Mouse (Mus musculus): ENCODE measurements at regions not wholly inside any gene's neighbourhood (a gene's known extent, or its start where the extent isn't known, plus 50 kb on each side); places are given as distances from the start of the nearest gene placed in this dataset.

GRCm38 (mm10) chr13:102352073-102352854, 341.1 kb upstream of the Cd180 start:
- no peak for DNase-seq (ENCODE audit: low read depth, low spot score)

- no peak for DNase-seq (ENCODE audit: low read depth, low spot score)
These were observed 337.8 kb upstream of the Cd180 start for GRCm38 (mm10) chr13:102355569-102355968.

- no peak for DNase-seq (ENCODE audit: low read depth, low spot score)
These were observed 320.8 kb upstream of the Cd180 start for GRCm38 (mm10) chr13:102372451-102373082.

- DNase-seq (ENCODE audit: low read depth, low spot score) = no peak
These were observed 312.7 kb upstream of the Cd180 start for GRCm38 (mm10) chr13:102380667-102381066.

GRCm38 (mm10) chr13:102391911-102392310, 301.4 kb upstream of the Cd180 start:
- no peak for DNase-seq (ENCODE audit: low read depth, low spot score)

GRCm38 (mm10) chr13:102392868-102393661, 300.3 kb upstream of the Cd180 start:
- peak; percentile 66 for DNase-seq (ENCODE audit: low read depth, low spot score)

GRCm38 (mm10) chr13:102393662-102393970, 299.7 kb upstream of the Cd180 start:
- DNase-seq (ENCODE audit: low read depth, low spot score) = no peak

GRCm38 (mm10) chr13:102394057-102394456, 299.3 kb upstream of the Cd180 start:
- no peak for DNase-seq (ENCODE audit: low read depth, low spot score)

- no peak for DNase-seq (ENCODE audit: low read depth, low spot score)
These were observed 295.9 kb upstream of the Cd180 start for GRCm38 (mm10) chr13:102397411-102397810.

GRCm38 (mm10) chr13:102411840-102412239, 281.5 kb upstream of the Cd180 start:
- no peak for DNase-seq (ENCODE audit: low read depth, low spot score)

GRCm38 (mm10) chr13:102434372-102434954, 258.9 kb upstream of the Cd180 start:
- DNase-seq (ENCODE audit: low read depth, low spot score) = no peak

- DNase-seq (ENCODE audit: low read depth, low spot score) = no peak
These were observed 250.7 kb upstream of the Cd180 start for GRCm38 (mm10) chr13:102442676-102443075.

- no peak for DNase-seq (ENCODE audit: low read depth, low spot score)
These were observed 246.0 kb upstream of the Cd180 start for GRCm38 (mm10) chr13:102447310-102447709.

- DNase-seq (ENCODE audit: low read depth, low spot score) = no peak
These were observed 243.8 kb upstream of the Cd180 start for GRCm38 (mm10) chr13:102449416-102450121.

GRCm38 (mm10) chr13:102451176-102451575, 242.2 kb upstream of the Cd180 start:
- DNase-seq (ENCODE audit: low read depth, low spot score) = no peak

- DNase-seq (ENCODE audit: low read depth, low spot score) = no peak
These were observed 234.6 kb upstream of the Cd180 start for GRCm38 (mm10) chr13:102458711-102459110.

GRCm38 (mm10) chr13:102463993-102464392, 229.4 kb upstream of the Cd180 start:
- DNase-seq (ENCODE audit: low read depth, low spot score) = no peak

- DNase-seq (ENCODE audit: low read depth, low spot score) = no peak
These were observed 211.5 kb upstream of the Cd180 start for GRCm38 (mm10) chr13:102481906-102482305.

GRCm38 (mm10) chr13:102482451-102482850, 210.9 kb upstream of the Cd180 start:
- DNase-seq (ENCODE audit: low read depth, low spot score) = no peak

- no peak for DNase-seq (ENCODE audit: low read depth, low spot score)
These were observed 205.8 kb upstream of the Cd180 start for GRCm38 (mm10) chr13:102487416-102488097.

GRCm38 (mm10) chr13:102491370-102491769, 202.0 kb upstream of the Cd180 start:
- DNase-seq (ENCODE audit: low read depth, low spot score) = no peak

Data from mesoderm, embryonic 11.5 days (tissue).